Comparison of ENCODE assay signal across 9 mouse cellular contexts in the genomic region with DNA sequence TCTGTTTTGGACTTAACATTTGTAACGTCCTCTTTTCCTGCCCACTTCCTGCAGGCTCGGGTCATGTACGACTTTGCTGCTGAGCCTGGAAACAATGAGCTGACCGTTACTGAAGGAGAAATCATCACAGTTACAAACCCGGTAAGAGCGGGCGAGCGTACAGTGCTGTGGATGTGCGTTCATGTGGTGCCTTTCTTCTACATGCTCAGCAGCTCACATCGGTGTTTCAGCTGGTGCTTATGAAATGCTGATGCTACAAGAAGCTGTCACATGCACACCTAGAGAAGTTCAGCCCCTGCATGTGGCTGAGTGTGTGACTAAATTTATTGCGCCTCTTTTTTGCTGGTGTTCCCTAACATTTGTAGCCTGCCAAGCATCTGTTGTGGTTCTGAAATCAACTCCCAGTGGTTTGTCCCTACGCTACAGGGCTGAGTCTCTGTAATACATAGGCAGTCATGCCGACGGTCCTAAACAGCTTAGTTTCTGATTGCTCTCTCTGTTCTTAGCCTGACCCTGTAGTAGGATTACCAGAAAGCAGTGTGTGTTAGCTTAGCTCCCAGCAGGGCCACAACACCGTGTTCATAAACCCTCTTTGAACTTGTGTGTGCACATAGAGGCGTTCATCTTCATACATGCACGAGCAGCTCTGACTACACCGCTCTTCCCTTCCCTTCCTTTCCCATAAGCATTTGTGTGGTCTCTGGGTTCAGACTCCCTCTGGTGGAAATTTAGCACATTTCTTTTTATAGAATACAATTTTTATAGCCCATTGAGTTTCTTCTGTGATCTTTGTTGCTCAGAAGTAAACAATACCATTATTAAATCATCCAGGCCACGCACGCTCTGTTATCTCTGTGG. TPM values are rescaled to one million over a fixed set of nuclear protein-coding genes. Genes with fewer than 3 reads are reported as not detected.
A peak's percentile ranks its signal among the peaks of the same experiment; 100 is the strongest.
DNase-seq lines count a peak whose midpoint lies in the region; ATAC-seq lines count a peak whose summit lies in the region.
"Had no signal": no experiment of that assay in that cellular context is flagged by ENCODE, and none has a peak within 500 bp of the region (broad histone marks: within the 10 kb centered on the region; RNA-seq: fewer than 3 reads in every experiment).

No protein-coding gene starts in this region.

- H3K27me3 ChIP-seq in lung, embryonic 15.5 days, result no peaks in the 10 kb centered on the region
- H3K27me3 ChIP-seq in embryonic facial prominence, embryonic 13.5 days, result no peaks in the 10 kb centered on the region
- no peaks in the 10 kb centered on the region for H3K27me3 ChIP-seq in liver, embryonic 12.5 days (replicated peaks)
- H3K27me3 ChIP-seq in stomach, embryonic 15.5 days (replicated peaks), result no peaks in the 10 kb centered on the region
- H3K27me3 ChIP-seq: midbrain, embryonic 12.5 days had no signal

- H3K9ac ChIP-seq in lung, embryonic 15.5 days, result no peak overlapping the region
- H3K9ac ChIP-seq in embryonic facial prominence, embryonic 13.5 days, result no peak overlapping the region
- H3K9ac ChIP-seq in liver, embryonic 12.5 days, result no peak overlapping the region
- H3K9ac ChIP-seq in stomach, embryonic 15.5 days, result no peak overlapping the region
- H3K9ac ChIP-seq: midbrain, embryonic 12.5 days had no signal

- 61% methylated on average over 20 of the region's 20 CpGs for WGBS in lung, embryonic 15.5 days
- 69% methylated on average over 20 of the region's 20 CpGs for WGBS in embryonic facial prominence, embryonic 13.5 days
- 45% methylated on average over 20 of the region's 20 CpGs for WGBS in liver, embryonic 12.5 days (ENCODE audit: insufficient replicate concordance)
- 67% methylated on average over 20 of the region's 20 CpGs for WGBS in stomach, embryonic 15.5 days

- no peak overlapping the region for H3K27ac ChIP-seq in lung, embryonic 15.5 days
- H3K27ac ChIP-seq in embryonic facial prominence, embryonic 13.5 days, result 0 out of 2 replicates have a peak overlapping the region, but pooled peaks have one; percentile 12
- peak overlapping the region; percentile 38; the same call in 1 of the 2 replicates for H3K27ac ChIP-seq in liver, embryonic 12.5 days
- no peak overlapping the region for H3K27ac ChIP-seq in stomach, embryonic 15.5 days
- H3K27ac ChIP-seq: midbrain, embryonic 12.5 days had no signal

- H3K36me3 ChIP-seq in lung, embryonic 15.5 days, result peaks cover 6% of the 10 kb centered on the region; the same call in 1 of the 2 replicates
- peaks cover 14% of the 10 kb centered on the region for H3K36me3 ChIP-seq in embryonic facial prominence, embryonic 13.5 days
- peaks cover 16% of the 10 kb centered on the region for H3K36me3 ChIP-seq in liver, embryonic 12.5 days
- peaks cover 3% of the 10 kb centered on the region; the same call in 1 of the 2 replicates for H3K36me3 ChIP-seq in stomach, embryonic 15.5 days
- H3K36me3 ChIP-seq: midbrain, embryonic 12.5 days had no signal

- H3K4me2 ChIP-seq in lung, embryonic 15.5 days, result no peak overlapping the region
- no peak overlapping the region for H3K4me2 ChIP-seq in embryonic facial prominence, embryonic 13.5 days
- peak overlapping the region; percentile 15 for H3K4me2 ChIP-seq in liver, embryonic 12.5 days
- H3K4me2 ChIP-seq in stomach, embryonic 15.5 days, result no peak overlapping the region
- H3K4me2 ChIP-seq: midbrain, embryonic 12.5 days had no signal

- peaks cover 18% of the 10 kb centered on the region for H3K4me1 ChIP-seq in lung, embryonic 15.5 days
- peaks cover 18% of the 10 kb centered on the region for H3K4me1 ChIP-seq in embryonic facial prominence, embryonic 13.5 days
- peaks cover 62% of the 10 kb centered on the region for H3K4me1 ChIP-seq in liver, embryonic 12.5 days
- H3K4me1 ChIP-seq in stomach, embryonic 15.5 days, result 0 out of 2 replicates have a peak, but pooled peaks cover 7% of the 10 kb centered on the region

- DNase-seq in frontal cortex, postnatal 10 days (ENCODE audit: low spot score in 2 of 2), result no peak
- DNase-seq in lung, postnatal 4 days, result no peak
- DNase-seq in urinary bladder, postnatal 25 days (ENCODE audit: low spot score), result no peak

- no peak overlapping the region for H3K4me3 ChIP-seq in lung, embryonic 15.5 days
- no peak overlapping the region for H3K4me3 ChIP-seq in embryonic facial prominence, embryonic 13.5 days
- no peak overlapping the region for H3K4me3 ChIP-seq in liver, embryonic 12.5 days
- no peak overlapping the region for H3K4me3 ChIP-seq in stomach, embryonic 15.5 days (replicated peaks)
- H3K4me3 ChIP-seq: midbrain, embryonic 12.5 days had no signal

- H3K9me3 ChIP-seq in lung, embryonic 15.5 days, result no peaks in the 10 kb centered on the region
- no peaks in the 10 kb centered on the region for H3K9me3 ChIP-seq in embryonic facial prominence, embryonic 13.5 days
- H3K9me3 ChIP-seq in liver, embryonic 12.5 days (replicated peaks), result no peaks in the 10 kb centered on the region
- no peaks in the 10 kb centered on the region for H3K9me3 ChIP-seq in stomach, embryonic 15.5 days
- H3K9me3 ChIP-seq: midbrain, embryonic 12.5 days had no signal

- ATAC-seq in frontal cortex, adult (ENCODE audit: low TSS enrichment), result peak; percentile 86
- peak; percentile 35; the same call in 1 of the 2 replicates for ATAC-seq in lung, embryonic 15.5 days (ENCODE audit: borderline replicate concordance, extremely low read depth, low FRiP score, low TSS enrichment)
- no peak for ATAC-seq in embryonic facial prominence, embryonic 13.5 days (ENCODE audit: insufficient number of reproducible peaks, insufficient read depth, low FRiP score, low TSS enrichment, low read depth)
- no peak for ATAC-seq in liver, embryonic 12.5 days
- 0 out of 2 replicates have a peak, but pooled peaks have one; percentile 29 for ATAC-seq in stomach, embryonic 15.5 days (ENCODE audit: insufficient read depth, low FRiP score, low read depth)

RNA-seq across cellular contexts. Expression of a gene that starts 46.0 kb away (rescaled TPM):
- polyA plus RNA-seq in lung, embryonic 15.5 days (2015; fragmentation: Nextera tagmentation; extraction: Ambion mirVana), result 28.2 and 29.5 TPM in 2 replicates
- polyA plus RNA-seq in embryonic facial prominence, embryonic 13.5 days (2015; fragmentation: Nextera tagmentation; extraction: Ambion mirVana), result 22.9 and 23.4 TPM in 2 replicates
- 22.7 and 23.5 TPM in 2 replicates for polyA plus RNA-seq in liver, embryonic 12.5 days (2016; fragmentation: Nextera tagmentation; extraction: Ambion mirVana)
- polyA plus RNA-seq in stomach, embryonic 15.5 days (2015; fragmentation: Nextera tagmentation; extraction: Ambion mirVana), result 37.5 and 42.8 TPM in 2 replicates

RNA-seq across cellular contexts. Expression of a gene that starts 53.9 kb away (rescaled TPM):
- polyA plus RNA-seq in lung, embryonic 15.5 days (2015; fragmentation: Nextera tagmentation; extraction: Ambion mirVana), result 3.3 and 3.4 TPM in 2 replicates
- 2.5 and 2.9 TPM in 2 replicates for polyA plus RNA-seq in embryonic facial prominence, embryonic 13.5 days (2015; fragmentation: Nextera tagmentation; extraction: Ambion mirVana)
- 1.6 and 1.8 TPM in 2 replicates for polyA plus RNA-seq in liver, embryonic 12.5 days (2016; fragmentation: Nextera tagmentation; extraction: Ambion mirVana)
- polyA plus RNA-seq in stomach, embryonic 15.5 days (2015; fragmentation: Nextera tagmentation; extraction: Ambion mirVana), result 5.9 and 6.6 TPM in 2 replicates

Comparison
In these comparisons a context has a peak if more than half of its experiments do, and no peak if none do; other contexts are left out.
1. ATAC-seq: peak in frontal cortex, adult (single experiment), lung, embryonic 15.5 days (single experiment) and stomach, embryonic 15.5 days (single experiment); none in embryonic facial prominence, embryonic 13.5 days (single experiment) and liver, embryonic 12.5 days (single experiment).
2. H3K27ac ChIP-seq: peak in embryonic facial prominence, embryonic 13.5 days (single experiment) and liver, embryonic 12.5 days (single experiment); none in lung, embryonic 15.5 days (single experiment) and stomach, embryonic 15.5 days (single experiment).